Mouse (Mus musculus) liver, embryonic 14.5 days (tissue): ENCODE measurements around the gene Ezh1.

Experiments used
- CTCF ChIP-seq: IDR thresholded peaks from 2 replicates; pipeline ENCODE4 v1.5.1; 2016; ENCODE audit warnings: antibody characterized with exemption, low read depth, control low read depth
- EP300 ChIP-seq: IDR thresholded peaks from 2 replicates; pipeline ENCODE4 v1.6.1; 2016; ENCODE audit warnings: antibody characterized with exemption, low read depth

DNA sequence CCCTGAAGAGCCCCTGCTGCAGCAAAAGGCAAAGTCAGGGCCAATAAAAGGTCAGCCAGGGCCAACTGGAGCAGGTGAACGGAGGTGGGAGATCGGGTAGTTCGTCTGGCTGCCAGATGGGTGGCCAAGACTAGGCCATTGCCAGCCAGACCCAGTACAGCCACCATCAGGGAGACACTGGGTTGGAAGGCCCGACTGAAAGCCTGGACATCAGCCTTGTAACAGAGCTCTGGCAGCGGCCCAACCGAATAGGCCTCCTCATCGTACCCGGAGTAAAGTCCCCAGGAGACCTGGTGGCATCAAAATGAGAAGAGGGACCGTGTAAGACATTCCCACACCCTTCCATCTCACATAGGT, 51.9 kb downstream of the Ezh1 start:
- TF ChIP-seq CTCF (no peak), EP300 (no peak)
